Mouse (Mus musculus) frontal cortex, postnatal 25 days (tissue): Measurements from ENCODE around the gene Strip1.
A peak's percentile ranks its signal among the peaks of the same experiment; 100 is the strongest.
"Not testable (repeated sequence)": the region's sequence is repeated elsewhere in the genome, so short reads cannot be mapped to it uniquely, and the experiment has no call there.

Source experiments
- DNase-seq, 2 experiments: peaks; one replicate each; pipeline ENCODE4 v3.0.0; 2022; ENCODE audit warnings: low spot score in 2 of 2

The Strip1 gene

DNA sequence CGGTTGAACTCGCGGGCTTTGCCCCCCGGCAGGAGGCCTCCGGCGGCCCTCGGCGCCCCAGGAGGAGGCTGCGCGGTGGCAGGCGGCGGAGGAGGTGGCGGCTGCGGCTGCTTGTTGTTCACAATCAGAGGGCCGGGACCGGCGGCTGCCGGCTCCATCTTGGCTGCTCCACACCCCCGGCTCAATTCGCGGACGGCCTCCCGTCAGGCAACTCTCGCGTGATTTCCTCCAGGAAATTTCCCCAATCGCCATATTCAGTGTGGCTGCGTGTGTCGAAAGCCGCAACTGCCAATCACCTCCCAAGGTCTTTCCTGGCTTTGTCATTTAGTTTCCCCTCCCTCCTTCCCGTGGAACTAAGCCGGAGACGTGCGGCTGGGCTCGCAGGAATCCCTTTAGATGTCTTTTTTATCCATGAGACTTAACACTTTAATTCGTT, at the start of gene Strip1:
TSS of gene Strip1 (minus strand) at position 172 of the 436 bp plus-strand sequence.
- peak; percentile 79 to 88 for DNase-seq

DNA sequence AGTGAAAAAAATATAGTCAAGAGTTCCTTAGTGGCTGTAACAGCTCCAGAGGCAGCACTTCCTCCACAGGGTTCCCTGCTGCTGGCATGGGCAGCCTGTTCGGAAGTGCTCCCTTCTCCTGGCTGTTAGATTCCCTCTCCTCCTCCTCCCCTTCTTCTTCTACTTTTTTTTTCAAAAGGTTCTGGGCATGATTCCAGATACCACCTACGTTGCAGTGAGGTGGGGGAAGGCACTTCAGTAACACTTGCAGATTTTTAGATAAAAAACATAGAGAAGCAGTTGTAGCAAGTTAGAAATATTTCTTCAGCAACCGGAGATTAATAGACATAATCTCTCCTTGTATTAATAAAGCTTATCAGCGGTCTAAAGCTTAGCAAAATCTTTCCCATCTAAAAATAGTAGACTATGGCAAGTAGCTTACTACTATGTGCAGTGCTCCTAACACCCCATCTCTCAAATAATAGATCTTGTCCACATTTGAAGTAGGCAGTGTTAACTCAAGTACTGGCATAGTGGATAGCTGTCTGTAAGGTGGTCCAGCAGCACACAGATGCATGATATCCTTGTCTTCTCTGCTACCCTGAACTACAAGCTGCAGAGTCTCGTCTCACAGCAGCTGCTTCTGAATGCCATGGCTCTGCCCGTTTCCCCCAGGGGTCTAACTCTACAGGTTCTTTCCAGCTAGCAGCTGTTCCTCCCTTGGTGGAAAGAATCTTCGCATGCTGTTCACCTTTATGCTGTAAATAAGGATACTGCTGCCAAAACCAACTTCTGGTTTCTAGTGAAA, 49.5 kb upstream of the Strip1 start:
- DNase-seq = peak; percentile 28 to 43

DNA sequence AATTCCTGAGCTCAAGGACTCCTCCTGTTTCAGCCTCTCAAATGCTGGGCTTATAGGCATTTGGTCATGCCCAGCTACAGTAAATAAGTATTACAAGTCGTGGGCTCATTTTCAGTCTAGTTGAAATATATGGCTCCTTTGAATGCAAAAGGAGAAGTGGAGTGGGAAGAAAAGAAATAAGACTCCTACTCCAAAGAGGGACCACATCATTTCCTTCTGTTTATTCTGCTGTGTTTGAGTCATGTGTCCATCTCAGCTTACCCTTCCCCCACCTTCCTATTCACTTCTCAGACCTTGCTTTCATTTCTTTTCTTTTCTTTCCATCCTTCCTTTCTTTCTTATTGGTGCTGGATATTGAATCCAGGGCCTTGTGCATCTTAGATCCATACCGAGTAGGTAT, 40.0 kb upstream of the Strip1 start:
- DNase-seq = no peak

DNA sequence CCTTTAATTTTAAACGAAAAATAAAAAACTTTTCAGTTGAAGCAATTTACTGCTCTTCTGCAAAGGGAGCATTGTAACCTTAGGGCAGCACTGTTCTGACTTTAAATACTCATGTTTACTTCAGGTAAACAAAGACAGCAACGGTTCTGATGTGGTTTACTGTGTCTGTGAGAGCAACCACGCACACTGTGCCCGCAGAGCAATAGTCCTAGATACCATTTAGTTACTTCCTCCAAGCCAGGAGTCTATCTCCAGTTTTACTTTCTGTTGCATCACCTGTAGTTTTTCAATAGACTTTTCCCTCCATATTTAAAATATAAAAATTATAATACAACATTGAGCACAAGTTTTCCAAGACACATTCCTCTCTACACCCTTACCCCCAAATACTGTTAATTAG, 39.0 kb upstream of the Strip1 start:
- DNase-seq = no peak

DNA sequence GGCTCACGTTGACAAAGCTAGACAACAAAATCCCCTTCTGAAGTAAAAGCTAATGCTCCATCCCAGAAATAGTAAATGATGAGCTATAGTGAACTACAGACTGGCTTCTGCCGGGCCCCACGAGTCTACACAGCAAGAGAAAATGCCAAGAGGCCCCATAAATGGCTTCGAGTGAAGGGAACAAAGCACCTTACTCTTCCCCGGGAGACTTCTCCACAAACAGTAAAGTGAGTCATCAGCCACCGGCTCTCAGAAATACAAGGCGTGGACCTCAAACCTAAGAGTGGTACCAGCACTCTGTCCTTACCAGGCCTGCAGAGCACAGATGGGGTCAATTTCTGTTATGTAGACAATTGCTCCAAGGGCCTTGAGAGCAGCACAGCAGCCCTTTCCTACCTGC, 37.3 kb upstream of the Strip1 start:
- DNase-seq = no peak

DNA sequence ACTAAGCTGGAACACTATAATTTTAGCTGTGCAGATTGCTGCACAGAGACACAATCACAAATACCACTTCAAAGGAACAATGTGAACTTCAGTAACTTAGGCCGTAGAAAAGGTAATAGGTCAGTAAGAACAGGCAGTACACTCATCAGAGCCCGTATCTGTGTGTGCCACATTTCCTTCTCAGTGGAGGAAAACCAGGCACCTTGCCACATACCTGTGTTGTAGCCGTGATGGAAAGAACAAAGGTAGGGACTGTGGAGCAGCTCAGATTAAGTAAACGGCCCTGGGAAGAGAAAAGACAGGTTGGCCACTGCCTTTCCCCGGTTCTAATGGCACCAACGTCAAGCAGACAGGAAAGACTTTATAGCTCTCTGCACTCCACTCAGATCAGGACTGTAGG, 35.9 kb upstream of the Strip1 start:
- DNase-seq = no peak

DNA sequence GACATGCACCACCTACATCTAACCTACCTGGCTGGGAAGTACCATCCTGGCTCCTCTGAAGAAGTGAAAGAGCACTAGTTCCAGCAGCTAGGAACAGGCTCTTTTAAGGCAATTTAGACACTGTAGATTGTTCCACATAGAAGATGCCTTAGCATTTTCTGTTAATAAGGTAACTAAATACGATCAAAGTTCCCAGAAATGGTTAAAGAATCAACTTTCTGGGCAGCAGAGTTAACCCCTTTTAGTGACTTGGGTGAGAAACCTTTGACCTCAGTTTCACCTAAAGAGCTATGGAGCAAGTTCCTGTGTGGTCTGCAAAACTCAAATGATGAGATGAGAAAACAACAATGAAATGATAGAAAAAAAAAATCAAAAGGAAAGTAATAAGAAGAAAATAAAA, 33.1 kb upstream of the Strip1 start:
- no peak for DNase-seq

DNA sequence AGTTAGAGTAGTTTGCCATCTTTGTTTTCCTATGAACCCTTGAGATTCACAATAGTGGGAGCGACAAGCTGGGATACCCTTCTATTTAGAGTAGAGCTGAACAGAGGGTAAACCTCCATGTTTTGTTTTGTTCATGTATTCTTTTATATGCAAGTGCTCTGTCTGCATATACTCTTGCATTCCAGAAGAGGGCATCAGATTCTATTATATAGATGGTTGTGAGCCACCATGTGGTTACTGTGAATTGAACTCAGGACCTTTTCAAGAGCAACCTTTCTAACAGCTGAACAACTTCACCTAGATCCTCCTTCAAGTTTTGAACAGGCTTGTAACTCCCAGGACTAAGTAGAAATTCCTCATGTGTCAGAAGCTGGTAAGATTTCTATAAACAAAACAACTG, 27.5 kb upstream of the Strip1 start:
- no peak for DNase-seq

DNA sequence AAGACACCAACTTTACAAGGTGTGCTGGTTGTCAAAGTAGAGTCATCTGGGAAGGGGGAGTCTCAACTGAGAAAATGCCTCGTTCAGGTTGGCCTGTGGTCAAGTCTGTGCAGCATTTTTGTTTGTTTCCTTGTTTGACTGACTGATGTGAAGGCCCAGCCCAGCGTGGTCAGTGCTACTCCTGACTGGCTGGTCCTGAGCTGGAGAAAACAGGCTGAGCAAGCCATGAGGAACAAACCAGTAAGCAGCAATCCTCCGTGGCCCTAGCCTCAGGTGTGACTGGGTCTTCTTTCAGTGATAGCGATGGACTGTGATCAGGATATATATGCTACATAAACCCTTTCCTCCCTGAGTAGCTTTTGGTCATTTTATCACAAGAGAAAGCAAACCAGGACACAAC, 25.4 kb upstream of the Strip1 start:
- no peak for DNase-seq

DNA sequence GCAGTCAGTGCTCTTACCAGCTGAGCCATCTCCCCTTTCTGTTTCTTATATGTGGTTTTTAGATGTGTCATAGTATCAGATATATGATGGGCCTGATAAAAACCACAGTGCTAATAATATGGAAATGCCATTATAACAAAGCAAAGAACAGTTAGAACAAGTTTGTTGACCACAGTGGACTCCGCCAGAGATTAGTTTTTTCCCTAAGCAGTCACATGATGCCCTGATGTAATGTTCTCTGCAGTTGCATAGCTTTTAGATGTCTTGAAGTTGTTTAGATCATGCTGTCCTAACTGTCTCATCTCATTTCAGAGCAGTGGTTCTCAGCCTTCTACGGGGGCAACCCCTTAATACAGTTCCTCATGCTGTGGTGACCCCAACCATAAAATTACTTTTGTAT, 24.7 kb upstream of the Strip1 start:
- no peak for DNase-seq

DNA sequence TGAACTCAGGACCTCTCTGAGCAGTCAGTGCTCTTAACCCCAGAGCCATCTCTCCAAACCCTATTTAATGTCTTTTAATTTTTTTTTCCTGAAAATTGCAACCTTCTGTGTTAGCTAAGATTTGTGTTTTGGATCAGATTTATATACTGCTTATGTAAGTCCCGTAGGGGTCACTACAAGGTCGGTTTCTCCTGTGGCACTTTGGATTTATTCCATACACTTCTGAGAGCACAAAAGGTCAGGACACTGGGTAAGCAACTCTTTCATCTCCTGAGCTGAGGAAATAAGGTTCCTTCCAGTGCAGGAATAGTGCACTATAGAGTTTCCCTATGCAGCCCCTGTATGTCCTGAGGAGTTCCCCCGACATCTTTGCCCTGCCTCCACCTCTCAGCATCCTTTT, 24.0 kb upstream of the Strip1 start:
- DNase-seq = no peak

DNA sequence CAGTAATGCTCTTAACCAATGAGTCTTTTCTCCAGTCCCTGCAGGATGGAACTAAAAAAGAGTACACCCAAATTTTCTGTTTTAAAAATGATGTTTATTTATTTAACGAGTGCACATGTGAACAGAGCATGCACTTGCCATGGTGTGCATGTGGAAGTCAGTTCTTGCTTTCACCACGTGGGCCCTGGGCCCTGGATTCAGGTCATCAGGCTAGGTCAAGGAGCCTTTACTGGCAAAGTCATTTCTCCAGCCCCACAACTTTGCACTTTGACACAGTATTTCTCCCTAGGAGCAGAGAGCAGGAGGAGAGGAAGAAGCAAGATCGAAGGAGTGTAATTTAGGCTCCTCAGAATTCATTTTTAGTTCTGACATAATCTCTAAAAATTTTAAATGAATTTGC, 23.4 kb upstream of the Strip1 start:
- no peak for DNase-seq

DNA sequence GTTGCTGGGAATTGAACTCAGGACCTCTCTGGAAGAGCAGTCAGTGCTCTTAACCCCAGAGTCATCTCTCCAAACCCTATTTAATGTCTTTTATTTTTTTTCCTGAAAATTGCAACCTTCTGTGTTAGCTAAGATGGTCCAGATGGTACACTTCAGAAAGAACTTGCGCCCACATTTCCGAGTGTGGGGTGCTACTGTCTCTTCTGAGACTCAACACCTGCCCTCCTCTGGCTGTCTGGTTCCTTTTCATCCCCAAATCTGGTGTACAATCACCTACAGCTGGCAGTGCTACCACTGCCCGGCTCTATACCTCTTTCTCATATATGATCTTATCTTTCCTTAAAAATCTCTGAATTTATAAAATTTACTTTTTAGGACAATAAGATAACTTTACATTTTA, 21.5 kb upstream of the Strip1 start:
- DNase-seq = no peak

DNA sequence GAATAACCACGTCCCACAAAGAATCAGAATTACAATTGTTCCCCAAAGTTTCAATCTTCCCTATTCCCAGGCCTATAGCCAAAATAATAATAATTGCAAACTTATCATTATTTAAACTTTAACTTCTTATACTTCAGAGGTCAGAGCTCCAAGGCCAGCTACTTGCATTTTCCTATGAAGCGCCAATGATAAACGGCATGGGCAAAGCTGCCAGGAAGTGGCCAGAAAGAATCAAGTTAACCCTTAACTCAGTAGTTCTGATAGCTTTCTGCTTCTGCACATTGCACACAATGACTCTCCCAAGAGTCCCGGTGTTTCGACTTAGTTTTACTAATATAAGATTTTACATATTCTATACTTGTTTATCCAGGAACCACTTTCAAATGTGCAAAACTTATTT, 18.8 kb upstream of the Strip1 start:
- not testable (repeated sequence) for DNase-seq

DNA sequence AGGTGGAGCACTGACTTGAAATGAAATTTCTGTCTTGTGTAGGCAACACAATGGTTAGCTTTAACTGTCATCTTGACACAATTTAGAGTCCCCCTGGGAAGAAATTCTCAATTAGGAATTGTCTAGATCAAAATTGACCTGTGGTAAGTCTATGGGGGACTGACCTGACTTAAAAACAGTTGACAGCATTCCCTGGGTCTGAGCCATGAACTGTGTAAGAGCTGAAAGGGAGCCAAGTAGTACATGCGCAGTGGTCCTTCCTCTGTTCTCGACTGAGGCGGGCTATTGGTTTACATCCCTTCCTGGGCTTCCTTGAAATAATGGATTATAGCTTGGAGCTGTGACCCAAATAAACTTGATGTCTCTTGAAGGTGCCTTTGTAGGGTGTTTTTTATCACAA, 15.5 kb upstream of the Strip1 start:
- DNase-seq = no peak

DNA sequence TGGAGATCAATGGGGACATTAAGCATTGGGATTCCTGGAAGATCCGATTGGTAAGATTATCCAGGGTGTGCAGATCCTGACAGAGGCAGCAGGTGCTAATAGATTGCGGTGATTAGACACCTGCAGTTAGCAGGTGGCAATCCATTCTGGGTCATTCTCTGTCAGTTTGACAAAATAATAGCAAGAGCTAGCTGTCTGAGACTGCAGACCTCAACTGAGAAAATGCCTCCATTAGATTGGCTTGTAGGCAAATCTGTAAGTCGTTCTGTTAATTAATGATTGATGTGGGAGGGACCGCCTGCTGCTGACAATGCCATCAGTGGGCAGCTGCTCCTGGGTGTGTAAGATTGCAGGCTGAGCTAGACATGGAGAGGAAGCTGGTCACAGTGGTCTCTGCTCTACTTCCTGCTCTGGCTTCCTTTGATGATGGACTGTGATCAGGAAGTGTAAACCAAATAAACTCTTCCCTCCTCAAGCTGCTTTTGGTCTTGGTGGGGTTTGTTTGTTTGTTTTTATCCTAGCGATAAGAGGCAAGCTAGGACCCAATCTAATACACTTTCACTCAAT, 6.2 kb upstream of the Strip1 start:
- DNase-seq = no peak

DNA sequence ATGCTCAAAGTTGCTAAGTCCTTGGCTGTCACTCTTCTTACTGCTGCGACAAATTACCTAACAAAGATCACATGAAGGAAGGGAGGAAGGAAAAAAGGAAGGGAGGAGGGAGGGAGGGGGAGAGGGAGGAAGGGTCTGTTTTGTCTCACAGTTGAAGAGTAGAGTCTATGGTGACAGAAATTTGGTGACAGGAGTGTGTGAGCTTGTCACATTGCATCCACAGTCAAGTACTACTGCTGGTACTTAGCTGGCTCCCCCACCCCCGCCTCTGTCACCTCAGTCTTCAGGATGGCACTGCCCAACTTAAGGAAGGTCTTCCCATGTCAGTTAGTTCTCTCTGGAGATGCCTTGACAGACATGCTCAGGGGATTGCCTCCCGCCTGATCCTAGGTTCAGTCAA, 4.7 kb upstream of the Strip1 start:
- no peak for DNase-seq

DNA sequence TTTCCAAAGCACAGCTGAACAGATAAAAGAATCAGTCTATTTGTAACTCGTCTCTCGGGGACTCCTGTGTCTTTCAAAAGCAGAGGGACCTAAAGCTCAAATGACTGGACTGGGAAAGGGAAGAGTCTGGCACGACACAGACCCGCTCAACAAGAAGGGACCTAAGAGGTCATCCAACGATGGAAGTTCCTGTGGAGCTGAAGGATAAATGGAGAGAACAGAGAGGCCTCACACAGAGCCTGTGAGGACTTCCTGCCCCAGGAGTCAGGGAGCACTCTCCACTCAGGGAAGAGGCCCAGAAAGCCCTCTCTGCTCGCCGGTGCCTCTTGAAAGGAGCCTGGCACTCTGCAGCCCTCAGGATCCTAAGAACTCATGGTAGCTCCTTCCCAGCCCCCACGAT, 4.3 kb upstream of the Strip1 start:
- DNase-seq = no peak

DNA sequence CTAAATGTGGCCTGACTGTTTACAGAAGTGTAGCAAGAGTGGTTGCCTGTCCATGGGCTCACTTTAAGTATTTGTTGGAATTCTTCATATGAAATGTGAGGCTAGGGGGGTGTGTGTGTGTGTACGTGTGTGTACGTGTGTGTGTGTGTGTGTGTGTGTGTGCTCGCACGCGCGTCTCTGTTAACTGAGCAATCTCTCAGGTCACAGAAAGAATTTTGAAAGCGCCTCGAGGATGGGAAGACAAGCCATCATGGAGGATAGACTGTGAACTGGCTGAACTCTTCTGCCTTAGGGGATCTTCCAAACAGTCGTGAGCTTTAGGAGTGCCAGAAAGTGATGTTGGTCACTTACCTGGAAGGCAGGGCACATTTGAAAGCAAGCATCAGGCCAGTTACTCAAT, 2.4 kb upstream of the Strip1 start:
- no peak for DNase-seq

DNA sequence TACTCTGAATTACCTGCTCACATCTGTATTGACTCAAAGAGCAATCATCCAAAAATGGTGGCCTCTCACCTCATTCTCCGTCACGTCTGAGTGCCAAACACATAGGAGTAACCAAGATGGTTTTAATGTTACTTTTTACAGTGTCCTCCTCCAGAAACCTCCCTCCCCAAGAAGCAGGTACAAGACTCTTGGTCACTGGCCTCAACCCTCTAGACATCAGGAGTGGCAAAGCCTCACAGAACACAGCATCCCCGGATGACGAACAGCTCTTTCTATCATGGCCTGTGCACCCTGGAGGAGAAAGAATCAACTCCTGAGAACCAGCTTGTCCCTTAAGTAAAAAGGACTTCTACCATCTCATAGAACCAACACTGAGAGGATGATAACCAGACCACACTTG, 1.3 kb upstream of the Strip1 start:
- DNase-seq = no peak

DNA sequence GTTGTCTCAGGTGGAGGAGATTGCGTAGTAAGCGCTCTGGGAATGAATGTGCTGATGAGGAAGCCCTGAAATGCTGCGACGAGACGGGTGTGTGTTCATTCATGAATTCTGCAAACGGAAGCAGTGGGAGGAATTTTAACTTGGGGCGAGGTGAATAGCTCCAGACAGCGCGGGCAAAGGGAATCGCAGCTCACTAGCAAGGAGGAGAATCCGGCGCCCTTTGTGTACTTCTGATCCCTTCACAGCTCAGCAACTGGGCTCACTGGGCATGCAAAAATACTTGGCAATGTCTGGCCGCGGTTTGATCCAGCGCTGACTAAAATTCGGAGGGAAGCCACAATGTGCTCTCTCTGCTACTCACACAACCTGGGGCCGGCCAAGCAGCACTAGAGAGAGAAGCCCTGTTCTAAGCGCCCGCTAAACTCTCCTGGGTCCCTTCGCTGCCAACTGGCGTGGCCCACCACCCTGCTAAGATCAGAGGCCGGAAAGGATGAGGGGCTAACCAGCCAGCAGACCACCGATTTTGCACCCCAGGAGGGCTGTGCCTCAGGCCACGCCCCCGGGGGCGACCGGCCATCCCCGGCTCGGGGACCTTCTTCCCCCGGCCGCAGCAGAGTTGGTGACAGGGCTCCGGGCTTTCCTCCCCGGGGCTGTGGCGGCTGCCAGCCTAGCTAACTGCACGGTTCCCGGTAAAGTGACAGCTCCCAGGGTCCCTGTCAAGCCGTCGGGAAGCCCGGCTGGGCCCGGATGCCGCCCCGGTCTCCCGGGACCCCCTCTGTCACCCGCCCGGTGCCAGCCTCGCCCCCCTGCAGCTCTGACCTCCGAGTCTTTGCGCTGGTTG, 592 bp downstream of the Strip1 start, which contains the start of gene Gm10961:
TSS of gene Gm10961 (plus strand) at position 641 of the 841 bp plus-strand sequence.
- DNase-seq = peak; percentile 22 to 27

DNA sequence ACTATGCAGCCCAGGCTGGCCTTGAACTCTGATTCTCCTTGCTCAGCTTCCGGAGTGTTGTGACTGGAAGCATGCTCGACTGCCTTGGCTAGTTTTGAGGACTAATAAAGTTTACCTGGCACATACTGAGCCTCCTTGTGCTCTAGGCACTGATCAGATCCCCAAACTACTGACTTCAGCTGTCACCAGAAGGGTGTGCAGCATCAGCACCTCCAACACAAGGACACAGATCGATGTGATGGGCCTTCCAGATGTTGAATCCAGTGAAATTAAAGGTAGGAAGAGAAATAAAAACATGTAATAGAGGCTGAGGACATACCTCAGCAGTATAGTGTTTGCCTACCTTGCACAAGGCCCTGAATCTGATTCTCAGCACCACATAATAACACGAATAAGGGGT, 2.1 kb downstream of the Strip1 start:
- DNase-seq = peak in 1 of 2 experiments; percentile 0

DNA sequence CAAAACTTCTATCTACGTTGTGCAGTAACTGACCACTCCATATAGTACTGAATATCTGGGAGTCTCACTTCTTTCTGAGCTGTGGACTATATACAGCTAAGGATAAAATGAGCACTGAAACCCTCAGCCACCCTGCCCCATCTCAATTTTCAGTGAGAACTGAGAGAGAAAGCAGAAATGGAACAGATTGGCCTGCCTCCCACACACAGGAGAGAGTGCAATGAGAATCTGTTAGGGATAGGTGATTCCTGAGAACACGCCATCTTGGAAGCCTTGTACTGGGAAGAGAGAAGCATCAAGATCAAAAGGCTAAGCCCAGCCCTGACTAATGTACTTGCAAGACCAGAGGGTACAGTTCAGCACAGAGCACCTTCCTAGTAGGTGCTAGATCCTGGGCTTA, 2.9 kb downstream of the Strip1 start:
- peak in 1 of 2 experiments; percentile 1 for DNase-seq
